Mouse (Mus musculus): Measurements from ENCODE around the gene Try4.
"Not testable (repeated sequence)": the region's sequence is repeated elsewhere in the genome, so short reads cannot be mapped to it uniquely, and the experiment has no call there.

Gene Try4

GRCm38 (mm10) chr6:41301969-41302368 is at the start of gene Try4:
Gene Try4 (plus strand): TSS chr6:41302269.
- in situ Hi-C loops (cut with MboI, MseI) = no loop called here

GRCm38 (mm10) chr6:41253314-41253713 is 48.8 kb upstream of the Try4 start:
- in situ Hi-C loops (cut with MboI, MseI) = not testable (repeated sequence)

GRCm38 (mm10) chr6:41256424-41256823 is 45.6 kb upstream of the Try4 start:
- in situ Hi-C loops (cut with MboI, MseI) = no loop called here

GRCm38 (mm10) chr6:41257432-41257831 is 44.6 kb upstream of the Try4 start:
- in situ Hi-C loops (cut with MboI, MseI) = no loop called here

- in situ Hi-C loops (cut with MboI, MseI) = no loop called here
Observed at GRCm38 (mm10) chr6:41262796-41263195, 39.3 kb upstream of the Try4 start.

- in situ Hi-C loops (cut with MboI, MseI) = loop anchor here (5.0 kb wide), 1 partner anchor 79 kb away; no protein-coding TSS in a partner anchor
Observed at GRCm38 (mm10) chr6:41266140-41266539, 35.9 kb upstream of the Try4 start.

- in situ Hi-C loops (cut with MboI, MseI) = no loop called here
Observed at GRCm38 (mm10) chr6:41298255-41298654, 3.8 kb upstream of the Try4 start.

- in situ Hi-C loops (cut with MboI, MseI) = not testable (repeated sequence)
Observed at GRCm38 (mm10) chr6:41316741-41317140, 14.7 kb downstream of the Try4 start, which contains the start of gene Try5. Gene Try5 (minus strand): TSS chr6:41316841.

- in situ Hi-C loops (cut with MboI, MseI) = no loop called here
Observed at GRCm38 (mm10) chr6:41353932-41354331, 51.9 kb downstream of the Try4 start, which contains the start of gene Try10. Gene Try10 (plus strand): TSS chr6:41354105.
